Mouse (Mus musculus): ENCODE results near the gene Lman1l.
A peak's percentile ranks its signal among the peaks of the same experiment; 100 is the strongest.

Lman1l gene

GRCm38 (mm10) chr9:57644944-57645893 is 24.6 kb upstream of the Lman1l start:
- peak; percentile 95 for DNase-seq

GRCm38 (mm10) chr9:57644442-57644943 is 23.9 kb upstream of the Lman1l start:
- no peak for DNase-seq

- DNase-seq: peak; percentile 70
Observed at GRCm38 (mm10) chr9:57643856-57644180, 23.2 kb upstream of the Lman1l start.

- DNase-seq: peak; percentile 32
Observed at GRCm38 (mm10) chr9:57643169-57643855, 22.7 kb upstream of the Lman1l start.

- DNase-seq: peak; percentile 38
Observed at GRCm38 (mm10) chr9:57641775-57642550, 21.4 kb upstream of the Lman1l start.

- no peak for DNase-seq
Observed at GRCm38 (mm10) chr9:57641022-57641421, 20.4 kb upstream of the Lman1l start.

GRCm38 (mm10) chr9:57640384-57640783 is 19.8 kb upstream of the Lman1l start:
- peak; percentile 93 for DNase-seq

GRCm38 (mm10) chr9:57639661-57640328 is 19.2 kb upstream of the Lman1l start:
- no peak for DNase-seq

GRCm38 (mm10) chr9:57638651-57639459 is 18.3 kb upstream of the Lman1l start:
- peak; percentile 58 for DNase-seq

- DNase-seq: peak; percentile 53
Observed at GRCm38 (mm10) chr9:57637741-57638322, 17.3 kb upstream of the Lman1l start.

GRCm38 (mm10) chr9:57637272-57637671 is 16.7 kb upstream of the Lman1l start:
- DNase-seq: no peak

- peak; percentile 65 for DNase-seq
Observed at GRCm38 (mm10) chr9:57633481-57634024, 13.0 kb upstream of the Lman1l start.

- DNase-seq: peak; percentile 79
Observed at GRCm38 (mm10) chr9:57629118-57629874, 8.7 kb upstream of the Lman1l start.

GRCm38 (mm10) chr9:57628717-57629116 is 8.1 kb upstream of the Lman1l start:
- no peak for DNase-seq

GRCm38 (mm10) chr9:57627892-57628291 is 7.3 kb upstream of the Lman1l start:
- no peak for DNase-seq

- no peak for DNase-seq
Observed at GRCm38 (mm10) chr9:57627191-57627590, 6.6 kb upstream of the Lman1l start.

- no peak for DNase-seq
Observed at GRCm38 (mm10) chr9:57625674-57626500, 5.3 kb upstream of the Lman1l start.

GRCm38 (mm10) chr9:57624295-57624694 is 3.7 kb upstream of the Lman1l start:
- no peak for DNase-seq

GRCm38 (mm10) chr9:57618854-57619253 is 1.7 kb downstream of the Lman1l start:
- DNase-seq: no peak

Data from thymus, postnatal 14 days (tissue).